Mouse (Mus musculus): ENCODE results near the gene Naga. TPM values are rescaled to one million over a fixed set of nuclear protein-coding genes. Genes with fewer than 3 reads are reported as not detected.

Naga gene
- polyA plus RNA-seq, 1 experiment = 20.9 TPM

GRCm38 (mm10) chr15:82379511-82379870 lies 40.8 kb upstream of the Naga start:
- H3K27me3 ChIP-seq (ENCODE audit: control insufficient read depth, insufficient read depth, insufficient read length) = no peaks in the 10 kb centered on the region
- H3ac ChIP-seq (ENCODE audit: control insufficient read depth, insufficient read length, low read depth) = no peak overlapping the region
- H3K4me3 ChIP-seq (ENCODE audit: insufficient read depth, poor library complexity, severe bottlenecking) = no peak overlapping the region
- no peaks in the 10 kb centered on the region for H3K36me3 ChIP-seq (ENCODE audit: control insufficient read depth, insufficient read depth)
- H3K79me3 ChIP-seq (ENCODE audit: low read depth) = no peaks in the 10 kb centered on the region
- no peaks in the 10 kb centered on the region for H3K79me2 ChIP-seq (ENCODE audit: control insufficient read depth, insufficient read depth)
- TF ChIP-seq MAX (IDR thresholded peaks at IDR 0.05) (no peak), CTCF (IDR thresholded peaks at IDR 0.05; ENCODE audit: control insufficient read depth, insufficient read depth, insufficient read length) (no peak), FOSL1 (IDR thresholded peaks at IDR 0.05; ENCODE audit: insufficient read depth, low read length, poor library complexity, severe bottlenecking) (no peak), USF1 (IDR thresholded peaks at IDR 0.05; ENCODE audit: low read depth) (no peak), CEBPB (IDR thresholded peaks at IDR 0.05; ENCODE audit: low read depth) (no peak), MYOD1 (IDR thresholded peaks at IDR 0.05; ENCODE audit: control insufficient read depth, insufficient read length, low read depth) (no peak), MYOG (IDR thresholded peaks at IDR 0.05; ENCODE audit: control insufficient read depth, extremely low read depth, insufficient read length) (no peak)

- no peak overlapping the region for H3ac ChIP-seq (ENCODE audit: control insufficient read depth, insufficient read length, low read depth)
- H3K27me3 ChIP-seq (ENCODE audit: control insufficient read depth, insufficient read depth, insufficient read length) = no peaks in the 10 kb centered on the region
- H3K36me3 ChIP-seq (ENCODE audit: control insufficient read depth, insufficient read depth) = no peaks in the 10 kb centered on the region
- no peaks in the 10 kb centered on the region for H3K79me2 ChIP-seq (ENCODE audit: control insufficient read depth, insufficient read depth)
- H3K79me3 ChIP-seq (ENCODE audit: low read depth) = no peaks in the 10 kb centered on the region
- no peak overlapping the region for H3K4me3 ChIP-seq (ENCODE audit: insufficient read depth, poor library complexity, severe bottlenecking)
- TF ChIP-seq USF1 (IDR thresholded peaks at IDR 0.05; ENCODE audit: low read depth) (no peak), CEBPB (IDR thresholded peaks at IDR 0.05; ENCODE audit: low read depth) (no peak), CTCF (IDR thresholded peaks at IDR 0.05; ENCODE audit: control insufficient read depth, insufficient read depth, insufficient read length) (no peak), MYOG (IDR thresholded peaks at IDR 0.05; ENCODE audit: control insufficient read depth, extremely low read depth, insufficient read length) (no peak), MYOD1 (IDR thresholded peaks at IDR 0.05; ENCODE audit: control insufficient read depth, insufficient read length, low read depth) (no peak), MAX (IDR thresholded peaks at IDR 0.05) (no peak), FOSL1 (IDR thresholded peaks at IDR 0.05; ENCODE audit: insufficient read depth, low read length, poor library complexity, severe bottlenecking) (no peak)
Measured at GRCm38 (mm10) chr15:82378261-82379180, 39.8 kb upstream of the Naga start.

- H3K79me2 ChIP-seq (ENCODE audit: control insufficient read depth, insufficient read depth) = no peaks in the 10 kb centered on the region
- H3K79me3 ChIP-seq (ENCODE audit: low read depth) = no peaks in the 10 kb centered on the region
- no peaks in the 10 kb centered on the region for H3K36me3 ChIP-seq (ENCODE audit: control insufficient read depth, insufficient read depth)
- H3K4me3 ChIP-seq (ENCODE audit: insufficient read depth, poor library complexity, severe bottlenecking) = no peak overlapping the region
- peaks cover under 1% of the 10 kb centered on the region for H3K27me3 ChIP-seq (ENCODE audit: control insufficient read depth, insufficient read depth, insufficient read length)
- H3ac ChIP-seq (ENCODE audit: control insufficient read depth, insufficient read length, low read depth) = no peak overlapping the region
- TF ChIP-seq MYOG (IDR thresholded peaks at IDR 0.05; ENCODE audit: control insufficient read depth, extremely low read depth, insufficient read length) (no peak), USF1 (IDR thresholded peaks at IDR 0.05; ENCODE audit: low read depth) (no peak), MYOD1 (IDR thresholded peaks at IDR 0.05; ENCODE audit: control insufficient read depth, insufficient read length, low read depth) (no peak), MAX (IDR thresholded peaks at IDR 0.05) (no peak), CTCF (IDR thresholded peaks at IDR 0.05; ENCODE audit: control insufficient read depth, insufficient read depth, insufficient read length) (no peak), CEBPB (IDR thresholded peaks at IDR 0.05; ENCODE audit: low read depth) (no peak), FOSL1 (IDR thresholded peaks at IDR 0.05; ENCODE audit: insufficient read depth, low read length, poor library complexity, severe bottlenecking) (no peak)
Measured at GRCm38 (mm10) chr15:82377701-82378100, 39.0 kb upstream of the Naga start.

GRCm38 (mm10) chr15:82376393-82377138 lies 37.8 kb upstream of the Naga start:
- Histone ChIP-seq H3ac (ENCODE audit: control insufficient read depth, insufficient read length, low read depth) (no peak overlapping the region), H3K4me3 (ENCODE audit: insufficient read depth, poor library complexity, severe bottlenecking) (no peak overlapping the region), H3K27me3 (ENCODE audit: control insufficient read depth, insufficient read depth, insufficient read length) (peaks cover 9% of the 10 kb centered on the region), H3K79me3 (ENCODE audit: low read depth) (no peaks in the 10 kb centered on the region), H3K36me3 (ENCODE audit: control insufficient read depth, insufficient read depth) (no peaks in the 10 kb centered on the region), H3K79me2 (ENCODE audit: control insufficient read depth, insufficient read depth) (no peaks in the 10 kb centered on the region)
- no peak for TF ChIP-seq MYOG (IDR thresholded peaks at IDR 0.05; ENCODE audit: control insufficient read depth, extremely low read depth, insufficient read length)
- TF ChIP-seq MYOD1 (IDR thresholded peaks at IDR 0.05; ENCODE audit: control insufficient read depth, insufficient read length, low read depth) = no peak
- no peak for TF ChIP-seq USF1 (IDR thresholded peaks at IDR 0.05; ENCODE audit: low read depth)
- no peak for TF ChIP-seq MAX (IDR thresholded peaks at IDR 0.05)
- no peak for TF ChIP-seq FOSL1 (IDR thresholded peaks at IDR 0.05; ENCODE audit: insufficient read depth, low read length, poor library complexity, severe bottlenecking)
- TF ChIP-seq CTCF (IDR thresholded peaks at IDR 0.05; ENCODE audit: control insufficient read depth, insufficient read depth, insufficient read length) = no peak

GRCm38 (mm10) chr15:82375855-82376254 lies 37.1 kb upstream of the Naga start:
- Histone ChIP-seq H3K36me3 (ENCODE audit: control insufficient read depth, insufficient read depth) (no peaks in the 10 kb centered on the region), H3K79me2 (ENCODE audit: control insufficient read depth, insufficient read depth) (no peaks in the 10 kb centered on the region), H3K79me3 (ENCODE audit: low read depth) (no peaks in the 10 kb centered on the region), H3ac (ENCODE audit: control insufficient read depth, insufficient read length, low read depth) (no peak overlapping the region), H3K27me3 (ENCODE audit: control insufficient read depth, insufficient read depth, insufficient read length) (peaks cover 13% of the 10 kb centered on the region), H3K4me3 (ENCODE audit: insufficient read depth, poor library complexity, severe bottlenecking) (no peak overlapping the region)
- TF ChIP-seq MYOG (IDR thresholded peaks at IDR 0.05; ENCODE audit: control insufficient read depth, extremely low read depth, insufficient read length) = no peak
- TF ChIP-seq USF1 (IDR thresholded peaks at IDR 0.05; ENCODE audit: low read depth) = no peak
- no peak for TF ChIP-seq MAX (IDR thresholded peaks at IDR 0.05)
- TF ChIP-seq MYOD1 (IDR thresholded peaks at IDR 0.05; ENCODE audit: control insufficient read depth, insufficient read length, low read depth) = no peak
- TF ChIP-seq FOSL1 (IDR thresholded peaks at IDR 0.05; ENCODE audit: insufficient read depth, low read length, poor library complexity, severe bottlenecking) = no peak
- no peak for TF ChIP-seq CTCF (IDR thresholded peaks at IDR 0.05; ENCODE audit: control insufficient read depth, insufficient read depth, insufficient read length)
- TF ChIP-seq CEBPB (IDR thresholded peaks at IDR 0.05; ENCODE audit: low read depth) = no peak
